Mouse (Mus musculus) neural tube, embryonic 15.5 days (tissue): Measurements from ENCODE around the gene Guca1a. TPM values are rescaled to one million over a fixed set of nuclear protein-coding genes. Genes with fewer than 3 reads are reported as not detected.
A peak's percentile ranks its signal among the peaks of the same experiment; 100 is the strongest.

Experiments used
- ATAC-seq: fragments of 200-750 bp; cut with Nextera tagmentation; 2 replicates; pipeline ENCODE4 v1.8.0; 2017; ENCODE audit warnings: mild to moderate bottlenecking, moderate TSS enrichment, moderate library complexity; ENCODE audit not compliant: low FRiP score
- H3K27ac ChIP-seq: fragments of 300-500 bp; sonication (generic); replicated peaks from 2 replicates; pipeline ENCODE4 v1.5.1; 2015; ENCODE audit warnings: mild to moderate bottlenecking, inconsistent platforms
- H3K27me3 ChIP-seq: fragments of 300-500 bp; sonication (generic); replicated peaks from 2 replicates; pipeline ENCODE4 v1.6.1; 2015; ENCODE audit warnings: inconsistent platforms
- H3K36me3 ChIP-seq: fragments of 300-500 bp; sonication (generic); 2 replicates; pipeline ENCODE4 v1.6.1; 2015; ENCODE audit warnings: inconsistent platforms
- H3K4me1 ChIP-seq: fragments of 300-500 bp; sonication (generic); 2 replicates; pipeline ENCODE4 v1.6.1; 2015; ENCODE audit warnings: inconsistent platforms
- H3K4me2 ChIP-seq: fragments of 300-500 bp; sonication (generic); 2 replicates; pipeline ENCODE4 v1.6.1; 2015; ENCODE audit warnings: inconsistent platforms, mild to moderate bottlenecking, moderate library complexity
- H3K4me3 ChIP-seq: fragments of 300-500 bp; sonication (generic); replicated peaks from 2 replicates; pipeline ENCODE4 v1.5.1; 2015; ENCODE audit warnings: mild to moderate bottlenecking, inconsistent platforms
- H3K9ac ChIP-seq: fragments of 300-500 bp; sonication (generic); replicated peaks from 2 replicates; pipeline ENCODE4 v1.6.1; 2015; ENCODE audit warnings: mild to moderate bottlenecking, inconsistent platforms
- H3K9me3 ChIP-seq: fragments of 300-500 bp; sonication (generic); replicated peaks from 2 replicates; pipeline ENCODE4 v1.6.1; 2016; ENCODE audit warnings: inconsistent platforms
- WGBS: fragments of 180-500 bp; shearing (Covaris S2); methylation state at CpG from one replicate; pipeline ENCODE4 v1.1.7; 2015; ENCODE audit warnings: mixed read lengths; 5-methylcytosine and 5-hydroxymethylcytosine counted together
- polyA plus RNA-seq: library from polyadenylated mRNA; unstranded; fragments of >200 nt; fragmentation: Nextera tagmentation; extraction: Ambion mirVana; gene quantifications from 2 replicates; pipeline ENCODE4 v1.2.1, GENCODE M21; 2015

Guca1a gene
- polyA plus RNA-seq, 1 experiment from 2014 or later = 1.2 TPM

DNA sequence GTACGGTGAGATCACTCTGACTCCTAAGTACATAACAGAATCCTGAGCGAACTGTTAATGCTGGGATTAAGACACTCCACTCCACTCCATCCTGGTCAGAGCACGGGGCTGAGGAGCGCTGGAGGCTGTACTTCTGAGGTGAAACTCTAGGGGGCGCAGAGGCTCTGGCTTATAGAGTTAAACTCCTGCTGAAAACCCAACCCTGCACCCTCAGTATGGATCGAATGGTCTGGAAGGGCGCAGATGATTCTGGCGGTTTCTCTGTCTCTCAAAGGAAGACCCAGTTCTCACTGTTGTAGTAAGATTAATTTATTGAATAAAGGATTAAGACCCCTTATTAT lies 8.1 kb upstream of the Guca1a start:
- no peak overlapping the region for H3K4me2 ChIP-seq
- 24% methylated on average over 8 of the region's 8 CpGs for WGBS
- H3K4me1 ChIP-seq = peaks cover 6% of the 10 kb centered on the region
- ATAC-seq = no peak
- no peaks in the 10 kb centered on the region for H3K36me3 ChIP-seq
- H3K9ac ChIP-seq = no peak overlapping the region
- no peaks in the 10 kb centered on the region for H3K9me3 ChIP-seq
- no peak overlapping the region for H3K27ac ChIP-seq
- H3K4me3 ChIP-seq = no peak overlapping the region
- H3K27me3 ChIP-seq = peaks cover 50% of the 10 kb centered on the region

DNA sequence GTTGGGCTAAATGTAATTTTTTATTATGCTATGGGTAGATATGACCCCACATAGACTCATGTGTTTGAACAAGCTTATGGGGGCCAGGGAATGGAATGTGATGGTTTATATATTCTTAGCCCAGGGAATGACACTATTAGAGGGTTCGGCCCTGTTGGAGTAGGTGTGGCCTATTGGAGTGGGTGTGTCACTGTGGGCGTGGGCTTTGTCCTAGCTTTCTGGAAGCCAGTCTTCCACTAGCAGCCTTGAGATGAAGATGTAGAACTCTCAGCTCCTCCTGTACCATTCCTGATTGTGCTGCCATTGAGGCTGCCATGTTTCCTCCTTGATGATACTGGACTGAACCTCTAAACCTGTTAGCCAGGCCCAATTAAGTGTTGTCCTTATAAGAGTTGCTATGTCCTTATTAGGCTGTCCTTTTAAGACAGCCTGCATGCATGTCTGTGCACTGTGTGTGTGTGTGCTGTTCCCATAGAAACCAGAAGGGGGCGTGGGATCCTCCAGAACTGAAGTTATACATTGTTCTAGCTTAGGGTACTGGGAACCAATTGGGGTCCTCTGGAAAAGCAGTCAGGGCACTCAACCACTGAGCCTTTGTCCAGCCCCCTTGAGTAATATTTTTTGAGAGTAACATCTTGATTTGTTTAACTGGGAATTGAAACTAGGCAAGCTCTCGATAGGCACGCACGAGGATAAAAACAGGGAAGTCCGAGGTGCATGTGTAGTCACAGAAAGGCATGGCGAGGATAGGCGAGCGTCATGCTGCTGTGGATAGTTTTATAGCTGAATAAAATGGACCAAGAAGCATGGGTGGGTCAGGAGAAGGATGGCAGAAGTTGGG lies 7.6 kb upstream of the Guca1a start:
- no peaks in the 10 kb centered on the region for H3K9me3 ChIP-seq
- peaks cover 6% of the 10 kb centered on the region for H3K4me1 ChIP-seq
- H3K27me3 ChIP-seq = peaks cover 47% of the 10 kb centered on the region
- H3K4me3 ChIP-seq = no peak overlapping the region
- 68% methylated on average over 10 of the region's 10 CpGs for WGBS
- H3K4me2 ChIP-seq = no peak overlapping the region
- no peak for ATAC-seq
- no peak overlapping the region for H3K9ac ChIP-seq
- no peaks in the 10 kb centered on the region for H3K36me3 ChIP-seq
- no peak overlapping the region for H3K27ac ChIP-seq

DNA sequence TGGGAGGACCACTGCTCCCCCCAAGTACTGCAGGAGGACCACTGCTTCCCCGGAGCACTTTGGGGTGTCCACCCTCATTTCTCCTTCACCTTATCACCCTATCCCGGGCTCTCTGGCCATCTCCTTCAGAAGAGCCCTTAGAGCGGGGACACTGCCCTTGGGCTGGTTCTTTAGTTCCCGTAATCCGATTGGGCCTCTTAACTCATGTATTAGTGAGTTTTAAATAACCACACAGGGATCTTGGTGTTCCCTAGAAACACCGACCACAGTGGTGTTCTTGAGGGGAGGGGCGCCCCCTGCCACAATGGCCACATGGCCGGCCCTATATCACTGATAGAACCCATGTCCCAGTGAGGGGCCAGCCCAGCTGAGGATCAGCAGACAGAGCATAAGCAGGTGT lies 1.3 kb downstream of the Guca1a start:
- Histone ChIP-seq H3K27me3 (peaks cover 30% of the 10 kb centered on the region), H3K4me3 (no peak overlapping the region), H3K9me3 (no peaks in the 10 kb centered on the region), H3K9ac (no peak overlapping the region), H3K4me1 (peaks cover 15% of the 10 kb centered on the region), H3K36me3 (no peaks in the 10 kb centered on the region), H3K4me2 (no peak overlapping the region), H3K27ac (no peak overlapping the region)
- ATAC-seq = no peak
- 90% methylated on average over 8 of the region's 8 CpGs for WGBS

DNA sequence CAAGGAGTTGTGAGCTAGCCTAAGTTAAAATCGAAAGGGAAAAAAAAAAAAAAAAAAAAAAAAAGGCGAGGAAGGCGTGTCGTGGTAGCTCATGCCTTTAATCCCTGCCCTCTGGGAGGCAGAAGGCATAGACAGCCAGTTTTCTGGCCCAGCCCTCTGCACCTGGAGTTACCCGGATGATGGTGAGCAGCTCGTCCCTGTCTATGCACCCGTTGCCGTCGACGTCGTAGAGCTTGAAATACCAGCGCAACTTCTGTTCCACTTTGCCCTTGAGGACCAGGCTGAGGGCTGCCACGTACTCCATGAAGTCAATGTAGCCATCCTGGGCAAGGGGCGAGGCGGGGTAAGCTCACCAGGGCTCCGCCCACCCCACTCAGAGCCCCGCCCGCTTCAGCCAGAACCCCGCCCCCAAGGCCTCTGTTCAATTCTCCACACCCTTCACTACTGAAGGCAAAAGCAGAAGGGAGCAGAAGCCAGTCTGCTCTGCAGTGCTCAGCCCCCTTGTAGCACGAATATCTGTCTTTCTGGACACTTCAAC lies 4.9 kb downstream of the Guca1a start:
- no peak overlapping the region for H3K27ac ChIP-seq
- H3K4me1 ChIP-seq = peaks cover 15% of the 10 kb centered on the region
- H3K4me2 ChIP-seq = peak overlapping the region; percentile 52
- H3K4me3 ChIP-seq = peak overlapping the region; percentile 23
- peaks cover 32% of the 10 kb centered on the region for H3K27me3 ChIP-seq
- no peaks in the 10 kb centered on the region for H3K9me3 ChIP-seq
- WGBS = 2% methylated on average over 18 of the region's 20 CpGs
- peak; percentile 65; the same call in 1 of the 2 replicates for ATAC-seq
- H3K9ac ChIP-seq = no peak overlapping the region
- no peaks in the 10 kb centered on the region for H3K36me3 ChIP-seq

DNA sequence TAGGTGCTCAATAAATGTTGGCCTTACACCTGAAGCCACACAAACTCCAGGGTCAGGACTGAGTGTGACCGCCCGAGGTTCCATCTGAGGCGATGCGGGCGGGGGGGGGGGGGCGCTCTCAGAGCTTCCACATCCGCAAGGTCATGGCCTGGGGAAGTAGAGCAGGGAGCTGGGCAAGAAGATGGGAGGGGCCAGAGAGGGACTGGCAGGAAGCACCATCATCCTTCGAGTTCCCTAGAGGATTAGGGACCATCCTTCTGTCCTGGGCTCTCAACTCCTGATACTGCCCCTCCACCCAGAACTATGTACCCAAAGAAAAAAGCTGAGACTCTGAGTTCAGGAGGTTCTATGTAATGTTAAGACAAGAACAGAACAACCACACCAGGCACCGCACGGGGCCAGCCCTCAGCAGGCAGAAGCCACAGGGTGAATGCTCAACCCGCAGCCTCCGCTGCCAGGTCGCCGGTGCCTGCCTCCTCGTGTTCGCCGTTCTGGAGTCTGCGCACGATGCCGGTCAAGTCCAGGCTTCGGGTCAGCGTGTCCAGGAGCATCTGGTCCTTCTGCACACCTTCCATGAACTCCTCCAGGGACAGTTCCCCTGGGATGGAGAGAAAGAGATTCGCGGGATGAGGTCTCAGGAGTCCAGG lies 6.0 kb downstream of the Guca1a start:
- Histone ChIP-seq H3K36me3 (no peaks in the 10 kb centered on the region), H3K4me2 (peak overlapping the region; percentile 52), H3K9ac (0 out of 2 replicates have a peak overlapping the region, but pooled peaks have one; percentile 3), H3K27me3 (peaks cover 32% of the 10 kb centered on the region), H3K4me3 (peak overlapping the region; percentile 23), H3K4me1 (peaks cover 15% of the 10 kb centered on the region), H3K9me3 (no peaks in the 10 kb centered on the region), H3K27ac (no peak overlapping the region)
- WGBS = 19% methylated on average over 24 of the region's 24 CpGs
- ATAC-seq = no peak

- H3K4me3 ChIP-seq = no peak overlapping the region
- peaks cover 7% of the 10 kb centered on the region for H3K36me3 ChIP-seq
- no peaks in the 10 kb centered on the region for H3K9me3 ChIP-seq
- no peak overlapping the region for H3K4me2 ChIP-seq
- WGBS = 65% methylated on average over 4 of the region's 4 CpGs
- no peaks in the 10 kb centered on the region for H3K4me1 ChIP-seq
- H3K9ac ChIP-seq = no peak overlapping the region
- no peak overlapping the region for H3K27ac ChIP-seq
- H3K27me3 ChIP-seq = no peaks in the 10 kb centered on the region
- no peak for ATAC-seq
Measured at GRCm38 (mm10) chr17:47386649-47387048, 13.7 kb downstream of the Guca1a start.

GRCm38 (mm10) chr17:47385145-47385544 lies 15.2 kb downstream of the Guca1a start, which contains the start of gene Guca1b:
Gene Guca1b, plus strand, starts transcription at chr17:47385393.
- Histone ChIP-seq H3K9ac (no peak within 1 kb of the TSS), H3K4me1 (no peaks in the 10 kb centered on the region), H3K27ac (no peak within 1 kb of the TSS), H3K9me3 (no peaks in the 10 kb centered on the region), H3K4me2 (no peak within 1 kb of the TSS), H3K4me3 (no peak within 1 kb of the TSS), H3K36me3 (peaks cover 18% of the 10 kb centered on the region), H3K27me3 (no peaks in the 10 kb centered on the region)
- 47% methylated on average over 10 of the region's 10 CpGs for WGBS
- no peak for ATAC-seq

DNA sequence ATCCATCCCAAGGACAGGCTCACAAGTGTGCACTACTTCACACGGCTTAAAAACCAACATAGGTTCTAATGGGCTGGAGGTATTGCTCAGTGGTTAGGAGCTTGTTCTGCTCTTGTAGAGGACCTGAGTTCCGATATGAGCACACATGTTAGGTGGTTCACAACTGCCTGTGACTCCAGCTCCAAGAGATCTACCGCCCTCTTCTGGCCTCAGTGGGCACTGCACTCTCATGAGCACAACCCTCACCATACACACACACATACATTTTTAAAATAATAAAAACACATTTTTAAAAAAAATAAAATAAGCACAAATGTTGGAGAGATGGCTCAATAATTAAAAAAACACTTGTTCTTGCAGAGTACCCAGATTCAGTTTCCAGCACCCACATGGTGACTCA lies 16.3 kb downstream of the Guca1a start:
- ATAC-seq = no peak

GRCm38 (mm10) chr17:47383266-47383665 lies 17.1 kb downstream of the Guca1a start:
- H3K36me3 ChIP-seq = peaks cover 36% of the 10 kb centered on the region
- no peak overlapping the region for H3K27ac ChIP-seq
- H3K27me3 ChIP-seq = no peaks in the 10 kb centered on the region
- H3K9ac ChIP-seq = no peak overlapping the region
- H3K4me1 ChIP-seq = no peaks in the 10 kb centered on the region
- no peak for ATAC-seq
- H3K4me3 ChIP-seq = no peak overlapping the region
- 91% methylated on average over 4 of the region's 4 CpGs for WGBS
- H3K9me3 ChIP-seq = no peaks in the 10 kb centered on the region
- H3K4me2 ChIP-seq = no peak overlapping the region

More for the DNA sequence above, 16.3 kb downstream of the Guca1a start:
- Histone ChIP-seq H3K4me2 (no peak overlapping the region), H3K36me3 (peaks cover 29% of the 10 kb centered on the region), H3K9me3 (no peaks in the 10 kb centered on the region), H3K27ac (no peak overlapping the region), H3K4me1 (no peaks in the 10 kb centered on the region), H3K4me3 (no peak overlapping the region), H3K27me3 (no peaks in the 10 kb centered on the region), H3K9ac (no peak overlapping the region)
- WGBS = 91% methylated on average over 3 of the region's 3 CpGs

GRCm38 (mm10) chr17:47381917-47382316 lies 18.5 kb downstream of the Guca1a start:
- no peaks in the 10 kb centered on the region for H3K9me3 ChIP-seq
- H3K27me3 ChIP-seq = no peaks in the 10 kb centered on the region
- H3K4me1 ChIP-seq = no peaks in the 10 kb centered on the region
- no peak overlapping the region for H3K27ac ChIP-seq
- no peak for ATAC-seq
- no peak overlapping the region for H3K4me2 ChIP-seq
- H3K4me3 ChIP-seq = no peak overlapping the region
- H3K36me3 ChIP-seq = peaks cover 44% of the 10 kb centered on the region
- 90% methylated on average over 11 of the region's 11 CpGs for WGBS
- H3K9ac ChIP-seq = no peak overlapping the region

DNA sequence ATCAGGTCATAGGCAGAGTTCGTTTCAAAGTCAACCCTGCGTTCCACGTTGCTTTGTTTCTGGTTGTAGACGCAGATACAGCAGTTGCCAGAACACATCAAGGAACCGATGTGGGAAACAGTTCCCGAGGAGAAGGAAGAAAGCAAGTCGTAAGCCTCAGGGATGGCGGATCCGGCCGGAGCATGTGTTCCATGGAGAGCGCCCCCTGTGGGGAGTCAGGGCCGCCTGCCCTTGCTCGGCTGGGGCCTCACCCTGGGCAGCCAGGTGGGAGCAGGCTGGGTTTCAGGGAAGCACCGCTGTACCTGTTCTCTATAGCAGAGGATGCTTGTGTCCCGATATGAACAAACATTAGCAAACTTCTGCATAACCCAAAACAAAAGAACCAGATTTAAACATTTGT lies 22.3 kb downstream of the Guca1a start:
- Histone ChIP-seq H3K27ac (no peak overlapping the region), H3K9ac (no peak overlapping the region), H3K36me3 (peaks cover 78% of the 10 kb centered on the region), H3K4me1 (no peaks in the 10 kb centered on the region), H3K9me3 (no peaks in the 10 kb centered on the region), H3K4me3 (no peak overlapping the region), H3K27me3 (no peaks in the 10 kb centered on the region), H3K4me2 (no peak overlapping the region)
- no peak for ATAC-seq
- WGBS = 81% methylated on average over 15 of the region's 15 CpGs

DNA sequence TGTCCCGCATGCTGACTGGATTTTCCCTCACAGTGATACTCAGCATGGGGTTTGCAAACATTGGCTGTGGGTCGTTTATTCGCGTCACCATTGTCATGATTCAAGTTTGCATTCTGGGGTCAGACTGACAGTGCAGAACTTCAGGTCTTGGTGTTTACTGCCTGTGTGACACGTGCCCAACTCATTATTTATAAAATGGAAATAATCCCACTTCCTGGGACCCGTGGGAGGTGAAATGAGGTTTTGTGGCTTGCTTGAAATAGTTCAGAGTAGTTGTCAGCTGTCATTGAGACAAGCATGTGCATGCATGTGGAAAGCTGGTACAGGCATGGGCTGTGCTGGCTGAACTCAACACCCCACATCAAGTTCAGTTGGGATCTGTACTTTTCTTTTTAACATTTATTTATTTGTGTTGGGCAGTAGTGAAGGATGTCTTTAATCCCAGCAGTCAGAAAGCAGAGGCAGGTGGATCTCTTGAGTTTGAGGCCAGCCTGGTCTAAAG lies 23.6 kb downstream of the Guca1a start:
- Histone ChIP-seq H3K27me3 (no peaks in the 10 kb centered on the region), H3K9me3 (no peaks in the 10 kb centered on the region), H3K27ac (no peak overlapping the region), H3K4me3 (no peak overlapping the region), H3K36me3 (peaks cover 86% of the 10 kb centered on the region), H3K4me1 (peaks cover under 1% of the 10 kb centered on the region; the same call in 1 of the 2 replicates), H3K9ac (no peak overlapping the region), H3K4me2 (no peak overlapping the region)
- no peak for ATAC-seq
- WGBS = 87% methylated on average over 6 of the region's 6 CpGs
